Mouse (Mus musculus) CH12.LX (cell line): ENCODE results near the gene Dnmt3l. TPM values are rescaled to one million over a fixed set of nuclear protein-coding genes. Genes with fewer than 3 reads are reported as not detected.

Experiments used
- DNase-seq: peaks from one replicate; pipeline ENCODE4 v3.0.0-alpha.2; 2013; ENCODE audit errors: extremely low read depth
- H3K27ac ChIP-seq: 2 replicates; pipeline ENCODE4 v1.5.1; 2012; ENCODE audit warnings: low read depth, mild to moderate bottlenecking, control low read depth, moderate library complexity; ENCODE audit not compliant: insufficient read depth
- H3K27me3 ChIP-seq: replicated peaks from 2 replicates; pipeline ENCODE3; 2012; ENCODE audit warnings: inconsistent platforms
- H3K36me3 ChIP-seq, 2 experiments: replicated peaks in 1 of 2; 2 replicates each; pipeline versions ENCODE3 to v1.6.1; 2012; ENCODE audit warnings: inconsistent platforms in 1 of 2, low read length in 1 of 2, mild to moderate bottlenecking in 1 of 2, mixed read lengths in 1 of 2, moderate library complexity in 1 of 2; ENCODE audit not compliant: control insufficient read depth in 1 of 2, insufficient read depth in 1 of 2
- H3K4me1 ChIP-seq, 2 experiments: 2 replicates each; pipeline ENCODE4 v1.6.1; 2012; ENCODE audit warnings: inconsistent platforms in 1 of 2, moderate library complexity in 1 of 2; ENCODE audit not compliant: insufficient read depth in 2 of 2, control insufficient read depth in 1 of 2
- H3K4me2 ChIP-seq: 2 replicates; pipeline ENCODE4 v1.6.1; 2012; ENCODE audit warnings: low read depth, mild to moderate bottlenecking, control low read depth; ENCODE audit not compliant: poor library complexity, insufficient read depth, severe bottlenecking
- H3K4me3 ChIP-seq, 3 experiments: fragments of 150-350 bp in 1 of 3; sonication (generic) in 1 of 3; replicated peaks in 1 of 3; 2 replicates each; pipeline versions ENCODE3 to v1.5.1; 2011 to 2012; ENCODE audit warnings: low read depth in 2 of 3, low read length in 2 of 3, mild to moderate bottlenecking in 2 of 3, moderate library complexity in 2 of 3, control low read depth in 1 of 3, improper control_type of control experiment in 1 of 3, inconsistent platforms in 1 of 3, mixed read lengths in 1 of 3; ENCODE audit not compliant: poor library complexity in 1 of 3
- H3K79me2 ChIP-seq: replicated peaks from 2 replicates; pipeline ENCODE4 v1.6.1; 2012; ENCODE audit warnings: mild to moderate bottlenecking, moderate library complexity; ENCODE audit not compliant: control insufficient read depth, poor library complexity, insufficient read depth, severe bottlenecking; ENCODE audit errors: extremely low read depth
- H3K9ac ChIP-seq: 2 replicates; pipeline ENCODE4 v1.6.1; 2012; ENCODE audit warnings: low read depth, mild to moderate bottlenecking, control low read depth, moderate library complexity; ENCODE audit not compliant: insufficient read depth
- H3K9me3 ChIP-seq: replicated peaks from 2 replicates; pipeline ENCODE3; 2012; ENCODE audit warnings: low read length, inconsistent platforms, mixed read lengths
- CHD1 ChIP-seq: IDR thresholded peaks from 2 replicates; pipeline ENCODE4 v1.6.1; 2012; ENCODE audit warnings: low read depth, low read length, improper control_type of control experiment, inconsistent platforms
- CHD2 ChIP-seq: IDR thresholded peaks from 2 replicates; pipeline ENCODE4 v1.6.1; 2011; ENCODE audit warnings: low read length, improper control_type of control experiment
- CTCF ChIP-seq, 2 experiments: IDR thresholded peaks in 1 of 2; conservative IDR thresholded peaks in 1 of 2; 2 replicates each; pipeline ENCODE4 v1.5.1; 2011 to 2012; ENCODE audit warnings: low read depth in 2 of 2, low read length in 2 of 2, improper control_type of control experiment in 1 of 2, inconsistent platforms in 1 of 2, mild to moderate bottlenecking in 1 of 2, moderate library complexity in 1 of 2
- E2F4 ChIP-seq: IDR thresholded peaks from 2 replicates; pipeline ENCODE4 v1.6.1; 2011; ENCODE audit warnings: low read depth, low read length, improper control_type of control experiment; ENCODE audit not compliant: insufficient replicate concordance
- ETS1 ChIP-seq: conservative IDR thresholded peaks from 2 replicates; pipeline ENCODE4 v1.6.1; 2012; ENCODE audit warnings: low read depth, mild to moderate bottlenecking, inconsistent platforms, low read length, improper control_type of control experiment, moderate library complexity
- GABPA ChIP-seq: IDR thresholded peaks from 2 replicates; pipeline ENCODE4 v1.6.1; 2012; ENCODE audit warnings: low read depth, low read length, improper control_type of control experiment, inconsistent platforms; ENCODE audit not compliant: insufficient replicate concordance
- JUN ChIP-seq: IDR thresholded peaks from 2 replicates; pipeline ENCODE4 v1.6.1; 2011; ENCODE audit warnings: low read depth, mild to moderate bottlenecking, low read length, improper control_type of control experiment, moderate library complexity; ENCODE audit not compliant: insufficient read depth
- KAT2A ChIP-seq: IDR thresholded peaks from 2 replicates; pipeline ENCODE4 v1.6.1; 2012; ENCODE audit warnings: low read length, improper control_type of control experiment, inconsistent platforms; ENCODE audit not compliant: insufficient replicate concordance
- MAFK ChIP-seq: IDR thresholded peaks from 2 replicates; pipeline ENCODE4 v1.6.1; 2011; ENCODE audit warnings: low read length, improper control_type of control experiment; ENCODE audit not compliant: insufficient replicate concordance
- MAZ ChIP-seq: IDR thresholded peaks from 2 replicates; pipeline ENCODE4 v1.6.1; 2012; ENCODE audit warnings: low read depth, mild to moderate bottlenecking, inconsistent platforms, low read length, improper control_type of control experiment, moderate library complexity
- NRF1 ChIP-seq: IDR thresholded peaks from 2 replicates; pipeline ENCODE4 v1.6.1; 2014; ENCODE audit warnings: low read depth, mild to moderate bottlenecking, inconsistent platforms, low read length, improper control_type of control experiment, moderate library complexity
- POLR2A ChIP-seq: IDR thresholded peaks from 2 replicates; pipeline ENCODE4 v1.6.1; 2011; ENCODE audit warnings: low read depth, mild to moderate bottlenecking, improper control_type of control experiment, low read length
- POLR2AphosphoS2 ChIP-seq: IDR thresholded peaks from 2 replicates; pipeline ENCODE4 v1.6.1; 2011; ENCODE audit warnings: low read depth, low read length, improper control_type of control experiment
- RAD21 ChIP-seq: IDR thresholded peaks from 2 replicates; pipeline ENCODE4 v1.6.1; 2011; ENCODE audit warnings: low read depth, mild to moderate bottlenecking, low read length, improper control_type of control experiment, moderate library complexity
- RCOR1 ChIP-seq: conservative IDR thresholded peaks from 2 replicates; pipeline ENCODE4 v1.6.1; 2012; ENCODE audit warnings: low read depth, mild to moderate bottlenecking, inconsistent platforms, low read length, improper control_type of control experiment
- SIN3A ChIP-seq: IDR thresholded peaks from 2 replicates; pipeline ENCODE4 v1.6.1; 2012; ENCODE audit warnings: low read length, improper control_type of control experiment, inconsistent platforms
- TCF12 ChIP-seq: IDR thresholded peaks from 2 replicates; pipeline ENCODE4 v1.6.1; 2014; ENCODE audit warnings: low read depth, mild to moderate bottlenecking, inconsistent platforms, low read length, improper control_type of control experiment
- USF2 ChIP-seq: conservative IDR thresholded peaks from 2 replicates; pipeline ENCODE4 v1.6.1; 2011; ENCODE audit warnings: low read depth, low read length, improper control_type of control experiment
- ZKSCAN1 ChIP-seq: IDR thresholded peaks from 2 replicates; pipeline ENCODE4 v1.6.1; 2012; ENCODE audit warnings: low read depth, inconsistent platforms, low read length, improper control_type of control experiment, borderline replicate concordance
- ZMIZ1 ChIP-seq: IDR thresholded peaks from 2 replicates; pipeline ENCODE4 v1.6.1; 2012; ENCODE audit warnings: low read depth, mild to moderate bottlenecking, inconsistent platforms, low read length, improper control_type of control experiment
- dilution Hi-C: fragments of 300-500 bp; cut with MboI; formaldehyde crosslinking; loops from 2 replicates; pipeline ENCODE4 v1.14.3; 2020; ENCODE audit warnings: low sequenced_read_pairs; ENCODE audit not compliant: extremely low pct_unique_long_range_greater_than_20kb, extremely low pct_ligation_motif_present
- in situ Hi-C: fragments of 300-500 bp; cut with MboI; formaldehyde crosslinking; loops from 3 replicates; pipeline ENCODE4 v1.14.3; 2019; ENCODE audit warnings: low sequenced_read_pairs, low pct_ligation_motif_present, low pct_unique_long_range_greater_than_20kb, mixed read lengths
- polyA plus RNA-seq: library from polyadenylated mRNA; unstranded; fragments of >175 nt; gene quantifications from 2 replicates; pipeline ENCODE4 v1.2.1, GENCODE M21; 2012; ENCODE audit warnings: low read depth; ENCODE audit not compliant: insufficient read length
- total RNA-seq, 2 experiments: library from RNA; depleted of rRNA; stranded (reverse); fragments of 300-350 nt in 1 of 2; fragments of >200 nt in 1 of 2; gene quantifications; 2 replicates each; pipeline ENCODE4 v1.2.3; 2012 to 2014

Dnmt3l gene
- total and polyA plus RNA-seq, 3 experiments, result 0.21 to 0.23 TPM; not detected in 1

DNA sequence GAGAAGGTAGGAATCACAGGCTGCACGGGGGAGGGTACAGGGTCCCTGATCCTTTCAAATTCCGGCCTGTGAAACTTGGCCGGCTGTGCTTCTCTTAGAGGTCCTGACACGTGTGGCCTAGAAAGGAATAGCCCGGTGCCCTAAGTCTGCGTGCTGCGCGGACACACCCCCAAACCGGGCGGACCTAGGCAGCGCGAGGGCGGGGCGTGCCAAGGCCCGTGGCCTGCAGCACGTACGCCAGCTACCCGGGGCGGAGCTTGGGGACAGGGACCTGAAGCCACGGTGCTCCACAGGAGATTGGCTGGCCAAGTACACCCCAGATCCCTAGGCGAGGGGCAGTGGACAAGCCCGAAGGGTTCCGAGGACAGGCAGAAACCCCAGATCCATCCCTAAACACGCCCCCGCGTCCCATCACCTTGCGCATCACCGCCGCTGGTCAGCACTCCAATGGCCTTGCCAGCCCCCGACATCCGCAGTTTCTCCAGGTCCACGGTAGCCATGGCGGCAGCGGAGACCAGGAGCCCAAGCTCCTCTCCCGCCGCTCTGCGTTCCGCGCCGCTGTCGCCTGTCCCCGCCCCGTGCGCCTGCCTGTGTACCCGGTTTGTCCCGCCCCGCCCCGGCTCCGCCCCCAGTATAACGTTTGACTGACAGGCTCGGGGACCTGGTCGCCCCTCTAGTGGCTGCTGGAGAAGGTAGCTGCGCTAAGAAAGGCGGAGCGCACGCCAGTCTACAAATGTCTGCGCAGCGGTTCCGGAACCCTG, 32.4 kb upstream of the Dnmt3l start (continued):
- TF ChIP-seq NRF1 (peak; percentile 77), MAFK (no peak), POLR2AphosphoS2 (peak; percentile 82; the same call in 1 of the 2 replicates), CTCF (conservative IDR thresholded peaks at IDR 0.05 in 1 of 2, IDR thresholded peaks at IDR 0.05 in 1 of 2; ENCODE audit: low read depth in 2 of 2, low read length in 2 of 2) (peak in 1 of 2 experiments; percentile 62; a peak in 2 of 4 replicates), TCF12 (peak; percentile 71), POLR2A (peak; percentile 89), E2F4 (no peak), ZMIZ1 (peak; percentile 70), ETS1 (no peak), ZKSCAN1 (no peak), CHD2 (no peak), GABPA (no peak), KAT2A (no peak), USF2 (no peak), CHD1 (peak; percentile 88; the same call in 1 of the 2 replicates), RAD21 (no peak), SIN3A (peak; percentile 96)

DNA sequence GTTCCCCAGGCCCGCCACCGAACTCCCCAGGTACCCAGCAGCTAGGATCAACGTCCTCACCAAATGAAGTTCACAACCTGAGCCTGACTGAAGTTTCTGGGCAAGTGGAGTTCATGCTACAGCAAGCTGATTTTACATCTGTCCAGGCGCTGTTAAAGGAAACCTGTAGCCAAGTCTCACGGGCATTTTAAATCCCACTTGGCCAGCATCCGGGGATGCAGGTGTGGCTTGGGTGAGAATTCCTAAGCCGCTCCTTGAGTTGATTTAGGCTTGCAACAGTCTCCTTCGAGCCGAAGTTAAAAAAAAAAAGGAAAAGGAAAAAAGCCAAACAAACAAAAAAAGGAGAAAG, 31.8 kb upstream of the Dnmt3l start, which contains the start of gene Pfkl:
Pfkl (minus strand) TSS at position 139 of the 349 bp plus-strand sequence.
- Histone ChIP-seq H3K4me2 (peak within 1 kb of the TSS; percentile 83), H3K79me2 (peaks cover 14% of the 10 kb centered on the region), H3K4me1 (peaks cover 12 to 32% of the 10 kb centered on the region in 2 experiments; a peak in 3 of 4 replicates), H3K9me3 (peaks cover 6% of the 10 kb centered on the region), H3K27ac (peak within 1 kb of the TSS; percentile 90), H3K4me3 (peak within 1 kb of the TSS; percentile 87 to 97 (median 96)), H3K9ac (peak within 1 kb of the TSS; percentile 96), H3K27me3 (peaks cover 6% of the 10 kb centered on the region)
- dilution Hi-C loops, result no loop called here
- DNase-seq, result no peak
- in situ Hi-C loops, result no loop called here
- TF ChIP-seq JUN (no peak), CHD1 (no peak), RCOR1 (no peak), MAFK (0 out of 2 replicates have a peak, but pooled peaks have one; percentile 31), MAZ (peak; percentile 45; the same call in 1 of the 2 replicates), USF2 (no peak)
- TF ChIP-seq, all 38 proteins: peak for 2
- peaks cover 2 to 25% of the 10 kb centered on the region in 2 experiments for H3K36me3 ChIP-seq
